Mouse (Mus musculus) small intestine, adult 2 months (tissue): ENCODE measurements at regions not wholly inside any gene's neighbourhood (a gene's known extent, or its start where the extent isn't known, plus 50 kb on each side); places are given as distances from the start of the nearest gene placed in this dataset.
A peak's percentile ranks its signal among the peaks of the same experiment; 100 is the strongest.

Source experiments
- H3K27ac ChIP-seq: fragments of 200-500 bp; 2 replicates; pipeline ENCODE4 v1.5.1; 2012; ENCODE audit warnings: low read depth, low read length, control low read depth, inconsistent platforms; ENCODE audit not compliant: insufficient read depth
- H3K27me3 ChIP-seq: fragments of 200-500 bp; 2 replicates; pipeline ENCODE4 v1.6.1; 2012; ENCODE audit warnings: mild to moderate bottlenecking, moderate library complexity, low read length, inconsistent platforms; ENCODE audit not compliant: control insufficient read depth, insufficient read depth
- H3K36me3 ChIP-seq: fragments of 200-500 bp; 2 replicates; pipeline ENCODE4 v1.6.1; 2012; ENCODE audit warnings: mild to moderate bottlenecking, low read length, control low read depth, inconsistent platforms; ENCODE audit not compliant: control insufficient read depth, insufficient read depth
- H3K4me1 ChIP-seq: fragments of 200-500 bp; 2 replicates; pipeline ENCODE4 v1.6.1; 2012; ENCODE audit warnings: low read length, inconsistent platforms, mixed read lengths; ENCODE audit not compliant: control insufficient read depth, insufficient read depth, insufficient read length
- H3K4me3 ChIP-seq: fragments of 200-500 bp; 2 replicates; pipeline ENCODE4 v1.5.1; 2012; ENCODE audit warnings: low read depth, mild to moderate bottlenecking, control low read depth, inconsistent platforms, low read length, moderate library complexity
- CTCF ChIP-seq: fragments of 200-500 bp; IDR thresholded peaks from 2 replicates; pipeline ENCODE4 v1.5.1; 2012; ENCODE audit warnings: low read depth, mild to moderate bottlenecking, control low read depth, inconsistent platforms, low read length, moderate library complexity, mixed read lengths; ENCODE audit not compliant: insufficient replicate concordance, insufficient read length; ENCODE audit errors: extremely low read depth
- POLR2A ChIP-seq: fragments of 200-500 bp; IDR thresholded peaks from 2 replicates; pipeline ENCODE4 v1.6.1; 2012; ENCODE audit warnings: low read depth, mild to moderate bottlenecking, control low read depth, inconsistent platforms, low read length, moderate library complexity
- WGBS: fragments of 180-500 bp; shearing (Covaris S2); methylation state at CpG from one replicate; pipeline ENCODE4 v1.1.7; 2018; 5-methylcytosine and 5-hydroxymethylcytosine counted together

- Histone ChIP-seq H3K4me1 (peaks cover 2% of the 10 kb centered on the region; the same call in 1 of the 2 replicates), H3K27me3 (no peaks in the 10 kb centered on the region), H3K27ac (no peak overlapping the region), H3K36me3 (no peaks in the 10 kb centered on the region), H3K4me3 (no peak overlapping the region)
- 67% methylated on average over 5 of the region's 5 CpGs for WGBS
- no peak for TF ChIP-seq POLR2A
- no peak for TF ChIP-seq CTCF
Observed at GRCm38 (mm10) chr1:61137210-61137885, 159.6 kb downstream of the Icos start.

- TF ChIP-seq CTCF (no peak), POLR2A (no peak)
- no peaks in the 10 kb centered on the region for H3K27me3 ChIP-seq
- 65% methylated on average over 11 of the region's 11 CpGs for WGBS
- no peak overlapping the region for H3K4me3 ChIP-seq
- H3K36me3 ChIP-seq = no peaks in the 10 kb centered on the region
- H3K27ac ChIP-seq = no peak overlapping the region
- H3K4me1 ChIP-seq = peaks cover 2% of the 10 kb centered on the region; the same call in 1 of the 2 replicates
Observed at GRCm38 (mm10) chr1:61137954-61138353, 160.2 kb downstream of the Icos start.

GRCm38 (mm10) chr1:61139291-61139983, 161.7 kb downstream of the Icos start:
- WGBS = 24% methylated on average over 15 of the region's 15 CpGs
- Histone ChIP-seq H3K4me3 (no peak overlapping the region), H3K27me3 (no peaks in the 10 kb centered on the region), H3K27ac (no peak overlapping the region), H3K4me1 (peaks cover 4% of the 10 kb centered on the region; the same call in 1 of the 2 replicates), H3K36me3 (no peaks in the 10 kb centered on the region)
- TF ChIP-seq CTCF = peak; percentile 62; the same call in 1 of the 2 replicates
- TF ChIP-seq POLR2A = no peak

- H3K36me3 ChIP-seq = no peaks in the 10 kb centered on the region
- no peak overlapping the region for H3K4me3 ChIP-seq
- 59% methylated on average over 10 of the region's 10 CpGs for WGBS
- TF ChIP-seq CTCF (no peak), POLR2A (no peak)
- H3K4me1 ChIP-seq = peaks cover 4% of the 10 kb centered on the region; the same call in 1 of the 2 replicates
- no peaks in the 10 kb centered on the region for H3K27me3 ChIP-seq
- H3K27ac ChIP-seq = 0 out of 2 replicates have a peak overlapping the region, but pooled peaks have one; percentile 35
Observed at GRCm38 (mm10) chr1:61139984-61140648, 162.4 kb downstream of the Icos start.

GRCm38 (mm10) chr1:61140870-61141591, 163.3 kb downstream of the Icos start:
- TF ChIP-seq POLR2A = no peak
- TF ChIP-seq CTCF = no peak
- peak overlapping the region; percentile 35 for H3K27ac ChIP-seq
- no peaks in the 10 kb centered on the region for H3K36me3 ChIP-seq
- no peak overlapping the region for H3K4me3 ChIP-seq
- 75% methylated on average over 9 of the region's 9 CpGs for WGBS
- H3K27me3 ChIP-seq = no peaks in the 10 kb centered on the region
- peaks cover 7% of the 10 kb centered on the region; the same call in 1 of the 2 replicates for H3K4me1 ChIP-seq

GRCm38 (mm10) chr1:61141592-61141930, 163.8 kb downstream of the Icos start:
- no peak overlapping the region for H3K4me3 ChIP-seq
- TF ChIP-seq POLR2A = no peak
- no peak for TF ChIP-seq CTCF
- peaks cover 9% of the 10 kb centered on the region; the same call in 1 of the 2 replicates for H3K4me1 ChIP-seq
- no peaks in the 10 kb centered on the region for H3K36me3 ChIP-seq
- 74% methylated on average over 2 of the region's 2 CpGs for WGBS
- 0 out of 2 replicates have a peak overlapping the region, but pooled peaks have one; percentile 8 for H3K27ac ChIP-seq
- no peaks in the 10 kb centered on the region for H3K27me3 ChIP-seq

GRCm38 (mm10) chr1:61141952-61142351, 164.2 kb downstream of the Icos start:
- H3K27me3 ChIP-seq = no peaks in the 10 kb centered on the region
- 64% methylated on average over 9 of the region's 9 CpGs for WGBS
- no peak overlapping the region for H3K4me3 ChIP-seq
- no peak for TF ChIP-seq POLR2A
- no peak for TF ChIP-seq CTCF
- peaks cover 9% of the 10 kb centered on the region; the same call in 1 of the 2 replicates for H3K4me1 ChIP-seq
- no peaks in the 10 kb centered on the region for H3K36me3 ChIP-seq
- H3K27ac ChIP-seq = 0 out of 2 replicates have a peak overlapping the region, but pooled peaks have one; percentile 8
